ENCODE assay signal across 10 mouse cellular contexts in genomic region chr13:23503797-23504196, GRCm38 (mm10). TPM values are rescaled to one million over a fixed set of nuclear protein-coding genes. Genes with fewer than 3 reads are reported as not detected.
DNase-seq lines count a peak whose midpoint lies in the region; ATAC-seq and TF ChIP-seq lines count a peak whose summit lies in the region.
"Had no signal": no experiment of that assay in that cellular context is flagged by ENCODE, and none has a peak within 500 bp of the region (broad histone marks: within the 10 kb centered on the region; RNA-seq: fewer than 3 reads in every experiment).

No protein-coding gene starts in this region.

- DNase-seq in cerebellum, adult 8-10 months = peak; percentile 39
- no peak for DNase-seq in cerebellum, adult 9-11 months
- peak; percentile 67 for DNase-seq in embryonic facial prominence, embryonic 10.5 days (ENCODE audit: low spot score)
- peak; percentile 60 for DNase-seq in heart, postnatal 4 days
- DNase-seq in left cerebral cortex, adult 2 months (ENCODE audit: extremely low spot score in 1 of 2, low spot score in 2 of 2) = peak; percentile 53 to 63
- DNase-seq in thymus, postnatal 10 days (ENCODE audit: low spot score in 2 of 2) = peak; percentile 51 to 73

- H3K36me3 ChIP-seq in E14TG2a.4 (ENCODE audit: insufficient read depth, low read length) = no peaks in the 10 kb centered on the region
- no peaks in the 10 kb centered on the region for H3K36me3 ChIP-seq in embryonic facial prominence, embryonic 10.5 days (replicated peaks)
- H3K36me3 ChIP-seq in midbrain, embryonic 12.5 days = no peaks in the 10 kb centered on the region

- H3K4me2 ChIP-seq in midbrain, embryonic 12.5 days (replicated peaks) = no peak overlapping the region

- peak; percentile 45; the same call in 1 of the 2 replicates for ATAC-seq in midbrain, embryonic 12.5 days (ENCODE audit: low FRiP score, low read depth)
- ATAC-seq: Patski had no signal

- H3K27me3 ChIP-seq in E14TG2a.4 (ENCODE audit: insufficient read depth, low read length) = no peaks in the 10 kb centered on the region
- H3K27me3 ChIP-seq in embryonic facial prominence, embryonic 10.5 days (replicated peaks; ENCODE audit: low read depth, poor library complexity, severe bottlenecking) = no peaks in the 10 kb centered on the region
- H3K27me3 ChIP-seq in midbrain, embryonic 12.5 days = peaks cover 12% of the 10 kb centered on the region
- H3K27me3 ChIP-seq: Patski had no signal

- peak overlapping the region; percentile 51 for H3K4me3 ChIP-seq in E14TG2a.4 (replicated peaks; ENCODE audit: low read length)
- H3K4me3 ChIP-seq in embryonic facial prominence, embryonic 10.5 days = peak overlapping the region; percentile 43
- H3K4me3 ChIP-seq in left cerebral cortex, adult 2 months = no peak overlapping the region
- H3K4me3 ChIP-seq in midbrain, embryonic 12.5 days = no peak overlapping the region

- no peak overlapping the region for H3K9ac ChIP-seq in midbrain, embryonic 12.5 days (replicated peaks)

- H3K27ac ChIP-seq in embryonic facial prominence, embryonic 10.5 days (replicated peaks) = no peak overlapping the region
- H3K27ac ChIP-seq in left cerebral cortex, adult 2 months = no peak overlapping the region
- H3K27ac ChIP-seq in midbrain, embryonic 12.5 days (replicated peaks) = no peak overlapping the region

- under 1% methylated on average over 9 of the region's 9 CpGs for WGBS in embryonic facial prominence, embryonic 10.5 days
- 1% methylated on average over 9 of the region's 9 CpGs for WGBS in midbrain, embryonic 12.5 days

- no peak for TF ChIP-seq CTCF in E14TG2a.4 (conservative IDR thresholded peaks at IDR 0.05; ENCODE audit: low read length)
- no peak for TF ChIP-seq CTCF in left cerebral cortex, adult 2 months (IDR thresholded peaks at IDR 0.05)

- intact Hi-C loops in left cerebral cortex, adult 2 months (cut with DNase I) = loop anchor here (5.0 kb wide), 1 partner anchor 51 kb away; no protein-coding TSS in a partner anchor

- peaks cover 69% of the 10 kb centered on the region for H3K4me1 ChIP-seq in E14TG2a.4 (replicated peaks; ENCODE audit: low read depth, low read length)
- peaks cover 52% of the 10 kb centered on the region for H3K4me1 ChIP-seq in embryonic facial prominence, embryonic 10.5 days
- peaks cover 22% of the 10 kb centered on the region for H3K4me1 ChIP-seq in midbrain, embryonic 12.5 days

- no peaks in the 10 kb centered on the region for H3K9me3 ChIP-seq in E14TG2a.4 (ENCODE audit: low read length)
- no peaks in the 10 kb centered on the region for H3K9me3 ChIP-seq in embryonic facial prominence, embryonic 10.5 days
- H3K9me3 ChIP-seq in midbrain, embryonic 12.5 days = no peaks in the 10 kb centered on the region

RNA-seq across cellular contexts. Expression of gene Btn2a2, which starts 15.1 kb away (rescaled TPM):
- polyA plus RNA-seq in embryonic facial prominence, embryonic 10.5 days (2016; fragmentation: Nextera tagmentation; extraction: Ambion mirVana) = 0.99 and 1.2 TPM in 2 replicates
- not detected for total RNA-seq in heart, postnatal 4 days (2021)
- 1 to 10 TPM in 1 of 2 experiments, under 1 TPM in 1; 0.65 to 1.4 TPM for total RNA-seq in left cerebral cortex, adult 2 months (2021)
- 0.10 and 0.17 TPM in 2 replicates for polyA plus RNA-seq in midbrain, embryonic 12.5 days (2016; fragmentation: Nextera tagmentation; extraction: Ambion mirVana)
- polyA plus RNA-seq: neural tube, embryonic 14.5 days had no signal

RNA-seq across cellular contexts. Expression of gene Hist1h4h, which starts 27.1 kb away (rescaled TPM):
- polyA plus RNA-seq in embryonic facial prominence, embryonic 10.5 days (2016; fragmentation: Nextera tagmentation; extraction: Ambion mirVana) = 2.7 and 3.0 TPM in 2 replicates
- total RNA-seq in heart, postnatal 4 days (2021) = 1,000 to 10,000 TPM; 1,227 to 1,327 TPM
- total RNA-seq in left cerebral cortex, adult 2 months (2021) = 100 to 1,000 TPM; 289 to 340 TPM
- 4.2 and 4.4 TPM in 2 replicates for polyA plus RNA-seq in midbrain, embryonic 12.5 days (2016; fragmentation: Nextera tagmentation; extraction: Ambion mirVana)

RNA-seq across cellular contexts. Expression of gene Hist1h2af, which starts 29.9 kb away (rescaled TPM):
- polyA plus RNA-seq in embryonic facial prominence, embryonic 10.5 days (2016; fragmentation: Nextera tagmentation; extraction: Ambion mirVana) = 4.8 and 5.5 TPM in 2 replicates
- 100 to 1,000 TPM; 480 to 499 TPM for total RNA-seq in heart, postnatal 4 days (2021)
- 1 to 10 TPM; 2.4 to 4.4 TPM for total RNA-seq in left cerebral cortex, adult 2 months (2021)
- polyA plus RNA-seq in midbrain, embryonic 12.5 days (2016; fragmentation: Nextera tagmentation; extraction: Ambion mirVana) = 7.9 and 8.4 TPM in 2 replicates
- polyA plus RNA-seq: neural tube, embryonic 14.5 days had no signal

RNA-seq across cellular contexts. Expression of gene Hist1h3g, which starts 31.4 kb away (rescaled TPM):
- polyA plus RNA-seq in embryonic facial prominence, embryonic 10.5 days (2016; fragmentation: Nextera tagmentation; extraction: Ambion mirVana) = 6.5 and 7.7 TPM in 2 replicates
- 100 to 1,000 TPM; 165 to 172 TPM for total RNA-seq in heart, postnatal 4 days (2021)
- 1 to 10 TPM; 2.6 to 5.1 TPM for total RNA-seq in left cerebral cortex, adult 2 months (2021)
- 4.8 and 6.9 TPM in 2 replicates for polyA plus RNA-seq in midbrain, embryonic 12.5 days (2016; fragmentation: Nextera tagmentation; extraction: Ambion mirVana)

RNA-seq across cellular contexts. Expression of gene Btn1a1, which starts 38.1 kb away (rescaled TPM):
- 0.12 and 0.16 TPM in 2 replicates for polyA plus RNA-seq in embryonic facial prominence, embryonic 10.5 days (2016; fragmentation: Nextera tagmentation; extraction: Ambion mirVana)
- under 1 TPM; 0.11 to 0.24 TPM for total RNA-seq in heart, postnatal 4 days (2021)
- total RNA-seq in left cerebral cortex, adult 2 months (2021) = not detected
- polyA plus RNA-seq in midbrain, embryonic 12.5 days (2016; fragmentation: Nextera tagmentation; extraction: Ambion mirVana) = not detected in 2 replicates

Comparison
In these comparisons a context has a peak if more than half of its experiments do, and no peak if none do; other contexts are left out.
1. H3K4me3 ChIP-seq: peak in E14TG2a.4 (single experiment) and embryonic facial prominence, embryonic 10.5 days (single experiment); none in left cerebral cortex, adult 2 months (single experiment) and midbrain, embryonic 12.5 days (single experiment).
2. RNA of gene Hist1h2af, which starts 29.9 kb away (total RNA-seq): 480 to 499 TPM in heart, postnatal 4 days; 2.4 to 4.4 TPM in left cerebral cortex, adult 2 months; every median in the first group is over 10 times any median in the second.